Mouse (Mus musculus) cerebellum, adult 2 months (tissue): ENCODE measurements around the gene Samhd1.

ENCODE experiments used
- CTCF ChIP-seq: fragments of 200-500 bp; IDR thresholded peaks from 2 replicates; pipeline ENCODE4 v1.5.1; 2011; ENCODE audit warnings: low read depth, mild to moderate bottlenecking, control low read depth, low read length, moderate library complexity, borderline replicate concordance; ENCODE audit not compliant: insufficient read depth
- POLR2A ChIP-seq: fragments of 200-500 bp; IDR thresholded peaks from 2 replicates; pipeline ENCODE4 v1.6.1; 2011; ENCODE audit warnings: low read length, control low read depth, borderline replicate concordance; ENCODE audit not compliant: insufficient read depth

DNA sequence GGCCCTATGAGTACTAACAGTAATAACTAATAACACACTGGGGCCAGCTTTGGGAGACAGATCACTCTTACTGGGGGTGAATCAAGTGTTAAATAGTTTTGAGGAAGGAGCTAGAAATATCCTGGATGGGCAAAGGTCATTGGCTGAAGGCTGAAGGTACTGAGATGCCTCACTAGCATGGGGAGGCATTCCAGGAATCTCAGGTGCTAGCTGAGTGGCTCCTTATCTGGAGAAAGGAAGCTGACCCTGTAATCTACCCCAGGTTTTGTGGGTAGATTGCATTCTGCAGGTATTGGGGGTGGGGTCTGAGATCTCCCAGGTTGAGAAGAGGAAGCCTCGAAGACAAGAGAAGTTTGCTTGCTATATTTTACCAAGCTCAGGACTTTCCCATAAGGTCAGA is 10.1 kb upstream of the Samhd1 start:
- no peak for TF ChIP-seq CTCF
- no peak for TF ChIP-seq POLR2A
